Mouse (Mus musculus): ENCODE results near the gene Oaf. TPM values are rescaled to one million over a fixed set of nuclear protein-coding genes. Genes with fewer than 3 reads are reported as not detected.

Gene Oaf
- total and polyA plus RNA-seq, 3 experiments = not detected

DNA sequence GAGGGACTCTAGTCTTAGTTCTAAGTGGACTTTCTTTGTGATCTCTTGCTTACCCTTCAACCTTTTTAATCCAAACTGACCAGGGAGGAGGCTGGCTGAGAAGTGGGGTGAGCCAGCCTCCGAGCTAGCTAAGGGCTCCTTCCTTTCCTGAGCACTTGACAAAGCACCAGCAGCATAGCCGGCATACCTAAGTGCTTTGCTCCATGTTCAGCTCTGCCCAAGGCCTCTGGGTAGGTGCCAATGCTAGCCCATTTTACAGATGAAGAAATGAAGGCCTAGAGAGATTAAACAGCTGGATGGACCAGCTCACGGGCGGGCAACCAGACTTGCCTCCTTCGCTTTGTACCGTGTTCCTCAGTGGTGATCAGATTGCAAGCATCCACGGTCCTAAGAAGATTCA lies 3.1 kb downstream of the Oaf start:
- no peaks in the 10 kb centered on the region for H3K36me3 ChIP-seq (replicated peaks in 1 of 2; ENCODE audit: control insufficient read depth in 1 of 2, insufficient read depth in 1 of 2, low read length in 1 of 2)
- in situ Hi-C loops (cut with MboI; ENCODE audit: low pct_ligation_motif_present, low pct_unique_long_range_greater_than_20kb, low sequenced_read_pairs) = no loop called here
- no peak overlapping the region for H3K9ac ChIP-seq (ENCODE audit: insufficient read depth, low read depth)
- no peaks in the 10 kb centered on the region for H3K9me3 ChIP-seq (replicated peaks; ENCODE audit: low read length)
- no peak overlapping the region for H3K4me3 ChIP-seq (replicated peaks in 1 of 3; ENCODE audit: low read depth in 2 of 3, low read length in 2 of 3, poor library complexity in 1 of 3)
- H3K27ac ChIP-seq (ENCODE audit: insufficient read depth, low read depth) = no peak overlapping the region
- H3K4me2 ChIP-seq (ENCODE audit: insufficient read depth, low read depth, poor library complexity, severe bottlenecking) = no peak overlapping the region
- no peaks in the 10 kb centered on the region for H3K79me2 ChIP-seq (replicated peaks; ENCODE audit: control insufficient read depth, extremely low read depth, insufficient read depth, poor library complexity, severe bottlenecking)
- peaks cover 0 to 18% of the 10 kb centered on the region in 2 experiments; a peak in 2 of 4 replicates for H3K4me1 ChIP-seq (ENCODE audit: control insufficient read depth in 1 of 2, insufficient read depth in 2 of 2)
- dilution Hi-C loops (cut with MboI; ENCODE audit: extremely low pct_ligation_motif_present, extremely low pct_unique_long_range_greater_than_20kb, low sequenced_read_pairs) = no loop called here
- DNase-seq (ENCODE audit: extremely low read depth) = no peak
- TF ChIP-seq BHLHE40 (IDR thresholded peaks at IDR 0.05; ENCODE audit: low read depth, low read length) = no peak
- TF ChIP-seq USF2 (conservative IDR thresholded peaks at IDR 0.05; ENCODE audit: low read depth, low read length) = no peak
- no peak for TF ChIP-seq ETS1 (conservative IDR thresholded peaks at IDR 0.05; ENCODE audit: low read depth, low read length)
- TF ChIP-seq RCOR1 (conservative IDR thresholded peaks at IDR 0.05; ENCODE audit: low read depth, low read length) = no peak
- no peak for TF ChIP-seq ZKSCAN1 (IDR thresholded peaks at IDR 0.05; ENCODE audit: borderline replicate concordance, low read depth, low read length)
- TF ChIP-seq ZMIZ1 (IDR thresholded peaks at IDR 0.05; ENCODE audit: low read depth, low read length) = no peak
- TF ChIP-seq TBP (conservative IDR thresholded peaks at IDR 0.05; ENCODE audit: low read depth, low read length) = no peak
- TF ChIP-seq ELF1 (IDR thresholded peaks at IDR 0.05; ENCODE audit: low read depth, low read length) = no peak
- TF ChIP-seq PAX5 (IDR thresholded peaks at IDR 0.05; ENCODE audit: low read length) = no peak
- no peak for TF ChIP-seq JUN (IDR thresholded peaks at IDR 0.05; ENCODE audit: insufficient read depth, low read depth, low read length)
- no peak for TF ChIP-seq POLR2A (IDR thresholded peaks at IDR 0.05; ENCODE audit: low read depth, low read length)
- peaks cover 7% of the 10 kb centered on the region for H3K27me3 ChIP-seq (replicated peaks)

DNA sequence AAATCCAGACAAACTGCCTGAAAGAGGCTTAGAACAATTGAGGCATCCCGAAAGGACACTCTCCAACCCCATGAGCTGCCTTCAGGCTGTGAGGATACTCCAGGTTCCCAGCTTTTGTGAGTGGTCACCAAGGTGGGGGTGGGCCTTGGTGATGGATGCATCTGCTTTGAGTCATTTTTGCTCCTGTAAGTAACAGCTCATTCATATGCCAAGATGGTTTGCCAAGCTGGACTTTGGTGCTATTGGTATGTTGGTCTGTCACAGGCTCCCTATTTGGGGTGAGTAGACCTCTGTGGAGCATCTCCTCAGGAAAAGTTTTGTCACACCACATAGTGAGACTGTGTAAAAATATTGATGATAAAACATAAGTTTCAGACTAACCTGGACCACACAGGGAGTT lies 3.6 kb downstream of the Oaf start:
- Histone ChIP-seq H3K27me3 (replicated peaks) (peaks cover 9% of the 10 kb centered on the region), H3K27ac (ENCODE audit: insufficient read depth, low read depth) (no peak overlapping the region), H3K79me2 (replicated peaks; ENCODE audit: control insufficient read depth, extremely low read depth, insufficient read depth, poor library complexity, severe bottlenecking) (no peaks in the 10 kb centered on the region), H3K4me3 (replicated peaks in 1 of 3; ENCODE audit: low read depth in 2 of 3, low read length in 2 of 3, poor library complexity in 1 of 3) (no peak overlapping the region), H3K9me3 (replicated peaks; ENCODE audit: low read length) (no peaks in the 10 kb centered on the region), H3K4me1 (ENCODE audit: control insufficient read depth in 1 of 2, insufficient read depth in 2 of 2) (peaks cover 0 to 13% of the 10 kb centered on the region in 2 experiments; a peak in 2 of 4 replicates), H3K9ac (ENCODE audit: insufficient read depth, low read depth) (no peak overlapping the region), H3K36me3 (replicated peaks in 1 of 2; ENCODE audit: control insufficient read depth in 1 of 2, insufficient read depth in 1 of 2, low read length in 1 of 2) (no peaks in the 10 kb centered on the region), H3K4me2 (ENCODE audit: insufficient read depth, low read depth, poor library complexity, severe bottlenecking) (no peak overlapping the region)
- in situ Hi-C loops (cut with MboI; ENCODE audit: low pct_ligation_motif_present, low pct_unique_long_range_greater_than_20kb, low sequenced_read_pairs) = no loop called here
- DNase-seq (ENCODE audit: extremely low read depth) = no peak
- TF ChIP-seq PAX5 (IDR thresholded peaks at IDR 0.05; ENCODE audit: low read length) (no peak), MAX (IDR thresholded peaks at IDR 0.05; ENCODE audit: low read length) (no peak), USF1 (IDR thresholded peaks at IDR 0.05; ENCODE audit: low read depth, low read length) (no peak), E2F4 (IDR thresholded peaks at IDR 0.05; ENCODE audit: insufficient replicate concordance, low read depth, low read length) (no peak), ZMIZ1 (IDR thresholded peaks at IDR 0.05; ENCODE audit: low read depth, low read length) (no peak), CHD2 (IDR thresholded peaks at IDR 0.05; ENCODE audit: low read length) (no peak), SIN3A (IDR thresholded peaks at IDR 0.05; ENCODE audit: low read length) (no peak), MEF2A (IDR thresholded peaks at IDR 0.05; ENCODE audit: borderline replicate concordance, low read depth, low read length) (no peak), ELF1 (IDR thresholded peaks at IDR 0.05; ENCODE audit: low read depth, low read length) (no peak), MAZ (IDR thresholded peaks at IDR 0.05; ENCODE audit: low read depth, low read length) (no peak), RAD21 (IDR thresholded peaks at IDR 0.05; ENCODE audit: low read depth, low read length) (no peak), BHLHE40 (IDR thresholded peaks at IDR 0.05; ENCODE audit: low read depth, low read length) (no peak), ZKSCAN1 (IDR thresholded peaks at IDR 0.05; ENCODE audit: borderline replicate concordance, low read depth, low read length) (no peak), USF2 (conservative IDR thresholded peaks at IDR 0.05; ENCODE audit: low read depth, low read length) (no peak), UBTF (IDR thresholded peaks at IDR 0.05; ENCODE audit: low read depth, low read length) (no peak), JUN (IDR thresholded peaks at IDR 0.05; ENCODE audit: insufficient read depth, low read depth, low read length) (no peak), JUND (conservative IDR thresholded peaks at IDR 0.05; ENCODE audit: low read depth, low read length) (no peak), KAT2A (IDR thresholded peaks at IDR 0.05; ENCODE audit: insufficient replicate concordance, low read length) (no peak)
- dilution Hi-C loops (cut with MboI; ENCODE audit: extremely low pct_ligation_motif_present, extremely low pct_unique_long_range_greater_than_20kb, low sequenced_read_pairs) = no loop called here

All from CH12.LX (cell line).